Mouse (Mus musculus) limb, embryonic 14.5 days (tissue): ENCODE data around the gene Olfr1062. TPM values are rescaled to one million over a fixed set of nuclear protein-coding genes. Genes with fewer than 3 reads are reported as not detected.
"Not testable (repeated sequence)": the region's sequence is repeated elsewhere in the genome, so short reads cannot be mapped to it uniquely, and the experiment has no call there.

Experiments
- ATAC-seq: fragments of 200-750 bp; cut with Nextera tagmentation; 2 replicates; pipeline ENCODE4 v1.8.0; 2017; ENCODE audit warnings: low read depth, moderate number of reproducible peaks, moderate TSS enrichment; ENCODE audit not compliant: low FRiP score
- DNase-seq: peaks from one replicate; pipeline ENCODE4 v3.0.0-alpha.2; 2015; ENCODE audit warnings: low spot score
- H3K27ac ChIP-seq: fragments of 300-500 bp; sonication (generic); replicated peaks from 2 replicates; pipeline ENCODE4 v1.5.1; 2014; ENCODE audit warnings: low read depth, mild to moderate bottlenecking, low read length, moderate library complexity, mixed read lengths
- H3K27me3 ChIP-seq: fragments of 300-500 bp; sonication (generic); 2 replicates; pipeline ENCODE4 v1.6.1; 2014; ENCODE audit warnings: low read length, mixed read lengths; ENCODE audit not compliant: control insufficient read depth, insufficient read depth
- H3K36me3 ChIP-seq: fragments of 300-500 bp; sonication (generic); 2 replicates; pipeline ENCODE4 v1.6.1; 2014; ENCODE audit warnings: mild to moderate bottlenecking, low read length, moderate library complexity, mixed read lengths; ENCODE audit not compliant: control insufficient read depth, insufficient read depth
- H3K4me1 ChIP-seq: fragments of 300-500 bp; sonication (generic); 2 replicates; pipeline ENCODE4 v1.6.1; 2014; ENCODE audit warnings: antibody characterized with exemption, low read length, mixed read lengths; ENCODE audit not compliant: control insufficient read depth, insufficient read depth
- H3K4me2 ChIP-seq: fragments of 300-500 bp; sonication (generic); replicated peaks from 2 replicates; pipeline ENCODE4 v1.6.1; 2014; ENCODE audit warnings: low read depth, mild to moderate bottlenecking, low read length, moderate library complexity; ENCODE audit not compliant: severe bottlenecking
- H3K4me3 ChIP-seq: fragments of 300-500 bp; sonication (generic); replicated peaks from 2 replicates; pipeline ENCODE4 v1.5.1; 2014; ENCODE audit warnings: low read length
- H3K9ac ChIP-seq: fragments of 300-500 bp; sonication (generic); 2 replicates; pipeline ENCODE4 v1.6.1; 2014; ENCODE audit warnings: mild to moderate bottlenecking, low read depth, low read length, moderate library complexity; ENCODE audit not compliant: severe bottlenecking
- H3K9me3 ChIP-seq: fragments of 300-500 bp; sonication (generic); 2 replicates; pipeline ENCODE4 v1.6.1; 2016; ENCODE audit warnings: low read length; ENCODE audit not compliant: control insufficient read depth
- POLR2A ChIP-seq: fragments of 200-500 bp; IDR thresholded peaks from 2 replicates; pipeline ENCODE4 v1.8.0; 2012; ENCODE audit warnings: inconsistent platforms, mild to moderate bottlenecking, moderate library complexity, borderline replicate concordance; ENCODE audit not compliant: insufficient read depth, insufficient read length; ENCODE audit errors: extremely low read depth
- WGBS: fragments of 180-500 bp; shearing (Covaris S2); extraction: QIAGEN DNeasy Blood & Tissue Kit; methylation state at CpG from one replicate; pipeline ENCODE4 v1.1.7; 2014; 5-methylcytosine and 5-hydroxymethylcytosine counted together
- polyA plus RNA-seq, 2 experiments: library from polyadenylated mRNA; depleted of rRNA in 1 of 2; stranded (reverse) in 1 of 2; unstranded in 1 of 2; fragments of >200 nt; fragmentation: Nextera tagmentation in 1 of 2; extraction: Ambion mirVana in 1 of 2; gene quantifications; 2 replicates each; pipeline versions ENCODE4 v1.2.1 to v1.2.3; 2012 to 2014

Gene Olfr1062
- polyA plus RNA-seq (2012; rRNA removed), result not detected in 2 replicates
- polyA plus RNA-seq (2014; fragmentation: Nextera tagmentation; extraction: Ambion mirVana), result not detected in 2 replicates

DNA sequence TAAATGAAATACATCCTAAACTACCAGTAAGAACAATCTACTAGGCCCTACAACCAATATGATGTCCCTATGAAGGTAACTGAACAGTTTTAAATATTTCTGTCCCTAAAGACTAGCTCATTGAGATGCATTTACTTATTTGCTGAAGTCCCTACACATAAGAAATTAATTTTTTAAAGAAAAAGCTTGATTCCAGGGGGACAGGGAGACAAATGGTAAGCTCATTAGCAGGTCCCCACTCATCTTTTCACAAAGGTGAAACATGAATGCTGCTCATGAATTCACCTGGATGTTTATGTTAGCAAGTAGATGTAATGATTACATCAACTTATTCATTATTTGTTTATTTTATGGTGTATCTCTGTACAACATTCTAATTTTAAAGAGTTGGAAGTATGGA, at the start of gene Olfr1062:
Gene Olfr1062 (minus strand): TSS at position 101 of the 400 bp plus-strand sequence.
- not testable (repeated sequence) for H3K36me3 ChIP-seq, ATAC-seq, H3K4me3 ChIP-seq

DNA sequence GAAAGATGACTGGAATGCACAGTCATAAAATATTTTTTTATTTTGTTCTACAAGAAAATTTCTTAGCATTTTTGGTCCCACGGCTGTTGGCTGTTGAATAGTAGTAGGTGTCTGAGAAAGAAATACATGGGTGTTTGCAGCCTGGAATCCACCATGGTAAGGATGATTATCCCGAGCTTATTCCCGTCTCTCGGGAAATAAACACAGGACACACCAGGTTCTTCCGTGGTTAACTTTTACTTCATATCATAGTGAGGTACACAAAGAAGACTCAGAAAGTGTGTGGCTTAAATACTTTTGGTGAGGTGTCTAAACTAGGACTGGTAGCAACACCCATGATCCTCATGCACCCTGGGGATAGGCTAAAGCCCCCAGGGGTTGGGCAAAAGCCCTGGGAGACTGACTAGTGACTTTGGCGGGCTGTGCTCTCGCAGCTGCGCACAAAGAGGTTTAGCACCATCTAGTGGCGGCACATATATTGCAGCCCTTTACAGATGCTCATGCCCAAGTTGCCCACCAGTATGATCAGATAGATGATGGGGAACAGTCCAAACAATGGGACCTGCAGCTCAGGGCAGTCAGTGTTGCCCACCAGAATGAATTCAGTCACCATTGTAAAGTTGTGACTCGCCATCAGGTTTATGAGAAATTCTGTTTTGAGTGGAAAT, 38.0 kb upstream of the Olfr1062 start:
- Histone ChIP-seq H3K27me3 (no peaks in the 10 kb centered on the region), H3K36me3 (no peaks in the 10 kb centered on the region), H3K9ac (no peak overlapping the region), H3K4me2 (no peak overlapping the region), H3K4me1 (no peaks in the 10 kb centered on the region), H3K9me3 (no peaks in the 10 kb centered on the region), H3K27ac (no peak overlapping the region), H3K4me3 (no peak overlapping the region)
- DNase-seq (peak; percentile 52), ATAC-seq (no peak)
- no peak for TF ChIP-seq POLR2A
- WGBS, result 40% methylated on average over 10 of the region's 10 CpGs

More for the DNA sequence above, at the start of gene Olfr1062:
- H3K9me3 ChIP-seq, H3K4me1 ChIP-seq, H3K9ac ChIP-seq, H3K27ac ChIP-seq, H3K27me3 ChIP-seq, DNase-seq, H3K4me2 ChIP-seq: not testable (repeated sequence)

DNA sequence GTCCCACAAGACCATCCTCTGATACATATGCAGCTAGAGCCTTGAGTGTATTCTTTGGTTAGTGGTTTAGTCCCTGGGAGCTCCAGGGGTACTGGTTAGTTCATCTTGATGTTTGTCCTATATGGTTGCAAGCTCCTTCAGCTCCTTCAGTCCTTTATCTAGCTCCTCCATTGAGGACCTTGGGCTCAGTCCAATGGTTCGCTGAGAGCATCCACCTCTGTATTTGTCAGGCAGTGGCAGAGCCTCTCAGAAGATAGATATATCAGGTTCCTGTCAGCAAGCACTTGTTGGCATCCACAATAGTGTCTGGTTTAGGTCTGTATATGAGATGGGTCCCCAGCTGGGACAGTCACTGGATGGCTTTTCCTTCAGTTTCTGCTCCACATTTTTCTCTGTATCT, 33.9 kb upstream of the Olfr1062 start:
- H3K27me3 ChIP-seq, result no peaks in the 10 kb centered on the region
- no peak for ATAC-seq
- 87% methylated on average over 1 of the region's 1 CpGs for WGBS

DNA sequence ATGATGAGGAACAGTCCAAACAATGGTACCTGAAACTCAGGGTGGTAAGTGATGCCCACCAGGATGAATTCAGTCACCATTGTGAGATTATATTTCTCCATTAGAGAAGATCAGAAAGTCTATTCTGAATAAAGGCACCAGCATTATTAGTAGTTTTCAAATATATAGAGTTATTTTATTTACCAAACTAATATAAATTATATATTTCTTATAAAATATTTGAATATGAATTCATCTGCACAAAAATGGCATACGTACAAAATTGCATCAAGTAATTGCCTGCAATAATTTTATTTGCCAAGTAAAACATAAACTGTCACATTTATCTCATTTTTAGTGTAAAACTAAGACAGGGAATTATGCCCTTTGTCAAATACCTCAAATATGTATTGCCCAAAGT, 29.6 kb upstream of the Olfr1062 start, which contains the start of gene Olfr1066:
Gene Olfr1066 (minus strand): TSS at position 101 of the 400 bp plus-strand sequence.
- Histone ChIP-seq H3K4me3 (no peak within 1 kb of the TSS), H3K9me3 (no peaks in the 10 kb centered on the region), H3K27me3 (no peaks in the 10 kb centered on the region), H3K4me1 (no peaks in the 10 kb centered on the region), H3K36me3 (no peaks in the 10 kb centered on the region), H3K9ac (no peak within 1 kb of the TSS), H3K4me2 (no peak within 1 kb of the TSS), H3K27ac (no peak within 1 kb of the TSS)
- TF ChIP-seq POLR2A, result no peak
- DNase-seq (no peak), ATAC-seq (no peak)
- WGBS, result 78% methylated on average over 1 of the region's 1 CpGs

More for the DNA sequence above, 33.9 kb upstream of the Olfr1062 start:
- no peak for DNase-seq
- Histone ChIP-seq H3K4me3 (no peak overlapping the region), H3K9me3 (no peaks in the 10 kb centered on the region), H3K9ac (no peak overlapping the region), H3K36me3 (no peaks in the 10 kb centered on the region), H3K27ac (no peak overlapping the region), H3K4me2 (no peak overlapping the region), H3K4me1 (no peaks in the 10 kb centered on the region)
- TF ChIP-seq POLR2A, result no peak

DNA sequence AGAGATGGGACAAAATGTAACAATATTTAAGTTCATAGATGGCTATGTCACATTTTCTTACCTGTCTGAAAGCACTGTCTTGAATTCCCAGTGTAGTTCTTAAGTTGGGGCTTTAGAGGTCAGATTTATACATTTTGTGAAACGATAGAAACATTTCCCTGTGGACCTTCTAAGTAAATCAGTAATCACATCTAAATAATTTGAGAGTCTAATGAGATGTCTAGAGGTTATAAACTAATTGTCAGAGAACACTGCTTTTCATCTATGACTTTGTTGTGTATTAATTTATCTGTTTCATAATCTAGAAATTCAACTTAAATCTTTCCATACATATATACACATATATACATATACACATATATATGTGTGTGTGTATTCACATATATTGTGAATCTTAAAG, 23.9 kb upstream of the Olfr1062 start, which contains the start of gene Olfr1065:
Gene Olfr1065 (minus strand): TSS at position 101 of the 400 bp plus-strand sequence.
- no CpG with 5 or more reads among the region's 1 CpGs for WGBS
- H3K36me3 ChIP-seq, ATAC-seq, H3K4me3 ChIP-seq, H3K27me3 ChIP-seq, H3K4me1 ChIP-seq, DNase-seq, H3K27ac ChIP-seq, H3K4me2 ChIP-seq, H3K9me3 ChIP-seq, H3K9ac ChIP-seq: not testable (repeated sequence)

DNA sequence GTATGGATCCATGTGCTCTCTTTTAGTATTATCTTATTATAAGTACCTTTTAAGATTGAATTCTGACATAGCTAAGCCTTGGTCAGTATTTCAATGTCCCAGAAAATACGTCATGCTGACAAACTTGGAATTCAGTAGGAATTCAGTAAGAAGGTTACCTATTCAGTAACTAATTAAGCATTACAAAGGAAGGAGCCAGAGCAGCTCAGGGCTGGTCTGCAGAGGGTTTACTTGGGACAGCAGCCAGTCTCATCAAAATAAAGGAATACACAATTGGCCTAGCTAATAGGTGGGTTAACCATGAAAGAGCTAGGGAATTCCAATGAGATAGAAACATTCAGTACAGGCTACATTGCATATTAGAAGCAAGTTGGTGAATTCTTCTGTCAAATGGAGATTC, 15.6 kb upstream of the Olfr1062 start:
- WGBS, result 79% methylated on average over 1 of the region's 1 CpGs
- not testable (repeated sequence) for ATAC-seq

DNA sequence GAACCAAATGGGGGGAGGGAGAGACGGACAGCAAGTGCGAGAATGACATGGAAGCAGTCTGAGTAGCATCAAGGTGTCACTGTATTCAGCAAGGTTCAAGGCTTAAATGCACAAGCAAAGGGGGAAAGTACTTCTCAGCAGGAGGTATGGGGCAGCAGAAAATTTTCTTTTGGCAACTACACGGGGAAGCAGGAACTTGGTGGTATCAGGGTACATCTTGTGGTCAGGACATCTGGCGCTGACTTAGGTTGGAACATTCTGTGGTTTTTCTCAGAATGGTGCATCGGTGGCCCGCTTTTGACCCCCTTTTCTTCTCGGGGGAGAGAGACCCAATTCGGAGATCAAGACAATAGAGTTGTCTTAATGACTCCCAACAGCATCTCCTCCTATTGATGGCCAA, 2.0 kb upstream of the Olfr1062 start:
- not testable (repeated sequence) for DNase-seq, H3K9ac ChIP-seq, H3K36me3 ChIP-seq, H3K27me3 ChIP-seq, H3K4me2 ChIP-seq, H3K4me1 ChIP-seq, H3K9me3 ChIP-seq, H3K4me3 ChIP-seq, ATAC-seq, H3K27ac ChIP-seq
- WGBS, result 85% methylated on average over 8 of the region's 8 CpGs

More for the DNA sequence above, 15.6 kb upstream of the Olfr1062 start:
- not testable (repeated sequence) for DNase-seq, H3K27me3 ChIP-seq, H3K36me3 ChIP-seq, H3K27ac ChIP-seq, H3K4me2 ChIP-seq, H3K9me3 ChIP-seq, H3K4me1 ChIP-seq, H3K9ac ChIP-seq, H3K4me3 ChIP-seq
